Mouse (Mus musculus) forebrain, embryonic 12.5 days (tissue): Measurements from ENCODE around the gene Megf9. TPM values are rescaled to one million over a fixed set of nuclear protein-coding genes. Genes with fewer than 3 reads are reported as not detected.

ENCODE experiments used
- ATAC-seq: fragments of 200-750 bp; cut with Nextera tagmentation; 2 replicates; pipeline ENCODE4 v1.8.0; 2017; ENCODE audit warnings: moderate TSS enrichment; ENCODE audit not compliant: low FRiP score
- H3K27ac ChIP-seq: fragments of 300-500 bp; sonication (generic); 2 replicates; pipeline ENCODE4 v1.5.1; 2016; ENCODE audit warnings: mild to moderate bottlenecking
- H3K27me3 ChIP-seq: fragments of 300-500 bp; sonication (generic); 2 replicates; pipeline ENCODE4 v1.6.1; 2016; ENCODE audit warnings: mild to moderate bottlenecking
- H3K36me3 ChIP-seq: fragments of 300-500 bp; sonication (generic); replicated peaks from 2 replicates; pipeline ENCODE4 v1.6.1; 2016; ENCODE audit warnings: mild to moderate bottlenecking
- H3K4me1 ChIP-seq: fragments of 300-500 bp; sonication (generic); 2 replicates; pipeline ENCODE4 v1.6.1; 2016
- H3K4me2 ChIP-seq: fragments of 300-500 bp; sonication (generic); 2 replicates; pipeline ENCODE4 v1.6.1; 2016; ENCODE audit warnings: mild to moderate bottlenecking, moderate library complexity
- H3K4me3 ChIP-seq: fragments of 300-500 bp; sonication (generic); replicated peaks from 2 replicates; pipeline ENCODE4 v1.5.1; 2016; ENCODE audit warnings: mild to moderate bottlenecking
- H3K9ac ChIP-seq: fragments of 300-500 bp; sonication (generic); 2 replicates; pipeline ENCODE4 v1.6.1; 2016; ENCODE audit warnings: mild to moderate bottlenecking
- H3K9me3 ChIP-seq: fragments of 300-500 bp; sonication (generic); 2 replicates; pipeline ENCODE4 v1.6.1; 2016
- WGBS: fragments of 180-500 bp; shearing (Covaris S2); methylation state at CpG from one replicate; pipeline ENCODE4 v1.1.7; 2016; 5-methylcytosine and 5-hydroxymethylcytosine counted together
- polyA plus RNA-seq: library from polyadenylated mRNA; unstranded; fragments of >200 nt; fragmentation: Nextera tagmentation; extraction: Ambion mirVana; gene quantifications from 2 replicates; pipeline ENCODE4 v1.2.1, GENCODE M21; 2016

Megf9 gene
- polyA plus RNA-seq, 1 experiment from 2014 or later, result 33.6 TPM

DNA sequence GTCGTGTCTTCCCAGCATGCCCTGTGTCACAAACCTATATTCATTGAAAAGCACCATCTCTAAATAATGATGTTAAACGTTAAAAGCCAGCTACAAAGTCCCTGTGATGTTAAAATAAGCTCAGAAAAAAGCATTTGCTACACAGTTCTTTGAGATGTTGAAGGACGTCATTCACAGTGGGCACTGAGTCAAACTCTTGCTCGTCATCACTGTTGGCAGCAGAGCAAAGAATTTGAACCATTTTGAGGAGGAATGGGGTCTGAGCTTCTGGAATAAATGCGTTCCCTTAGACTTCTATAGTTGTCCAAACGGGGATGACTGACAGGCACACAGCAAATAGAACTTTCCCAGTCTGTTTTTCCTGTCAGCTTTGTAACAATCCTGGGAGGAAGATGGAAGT is 5.9 kb upstream of the Megf9 start:
- no peak overlapping the region for H3K4me2 ChIP-seq
- H3K36me3 ChIP-seq, result no peaks in the 10 kb centered on the region
- H3K4me3 ChIP-seq, result no peak overlapping the region
- H3K9ac ChIP-seq, result no peak overlapping the region
- H3K27ac ChIP-seq, result no peak overlapping the region
- ATAC-seq, result no peak
- peaks cover 12% of the 10 kb centered on the region for H3K4me1 ChIP-seq
- WGBS, result 73% methylated on average over 6 of the region's 6 CpGs
- no peaks in the 10 kb centered on the region for H3K27me3 ChIP-seq
- no peaks in the 10 kb centered on the region for H3K9me3 ChIP-seq

DNA sequence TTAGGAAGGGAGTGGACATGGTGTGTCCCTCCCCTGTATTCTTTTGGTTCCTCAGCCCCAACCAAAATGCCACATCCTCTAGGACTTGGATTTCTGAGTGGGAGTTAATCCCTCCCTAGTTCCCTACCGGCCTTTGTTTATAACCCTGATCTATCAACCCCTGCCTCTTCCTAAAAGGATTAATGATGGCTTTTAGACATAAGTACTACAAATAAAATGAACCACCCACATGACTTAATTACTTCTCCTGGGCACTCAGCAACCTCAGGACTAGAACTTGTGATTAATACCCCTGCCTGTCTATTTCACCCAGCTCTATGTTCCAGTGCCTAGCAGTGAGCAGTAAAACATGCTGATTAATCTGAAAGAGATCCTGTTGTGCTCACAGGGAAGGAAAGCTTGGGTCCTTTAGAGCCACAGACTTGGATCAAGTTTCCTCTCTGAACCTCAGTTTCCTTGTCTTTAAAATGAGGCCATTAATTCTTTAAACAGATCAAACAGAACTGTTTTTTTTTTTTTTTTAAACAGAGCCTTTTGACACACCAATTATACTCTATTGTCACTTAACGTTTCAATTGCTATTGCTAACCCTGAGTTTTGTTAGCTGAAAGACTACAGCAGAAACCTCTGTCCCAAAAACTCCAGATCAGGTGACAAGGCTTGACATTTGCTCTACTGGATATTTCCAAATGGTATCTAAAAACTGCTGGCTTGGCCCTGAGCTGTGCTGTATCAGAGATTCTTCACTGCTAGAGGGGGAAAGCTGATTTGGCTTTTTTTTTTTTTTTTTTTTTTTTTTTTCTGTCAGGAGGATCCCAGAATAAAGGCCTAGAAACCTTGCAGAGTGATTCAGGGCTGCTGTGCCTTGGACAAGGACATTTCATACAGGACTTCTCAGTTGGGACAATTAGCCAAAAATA is 2.1 kb upstream of the Megf9 start:
- 6% methylated on average over 2 of the region's 2 CpGs for WGBS
- H3K4me3 ChIP-seq, result no peak overlapping the region
- H3K27me3 ChIP-seq, result no peaks in the 10 kb centered on the region
- no peak overlapping the region for H3K9ac ChIP-seq
- H3K27ac ChIP-seq, result peak overlapping the region; percentile 42; the same call in 1 of the 2 replicates
- peak overlapping the region; percentile 82 for H3K4me2 ChIP-seq
- no peak for ATAC-seq
- H3K9me3 ChIP-seq, result no peaks in the 10 kb centered on the region
- H3K36me3 ChIP-seq, result no peaks in the 10 kb centered on the region
- H3K4me1 ChIP-seq, result peaks cover 30% of the 10 kb centered on the region

GRCm38 (mm10) chr4:70535711-70536311 is 1.0 kb upstream of the Megf9 start:
- peak overlapping the region; percentile 93 for H3K4me3 ChIP-seq
- peak; percentile 5; the same call in 1 of the 2 replicates for ATAC-seq
- H3K9ac ChIP-seq, result peak overlapping the region; percentile 92
- 18% methylated on average over 7 of the region's 7 CpGs for WGBS
- H3K4me2 ChIP-seq, result peak overlapping the region; percentile 82
- peaks cover 38% of the 10 kb centered on the region for H3K4me1 ChIP-seq
- no peaks in the 10 kb centered on the region for H3K36me3 ChIP-seq
- H3K27me3 ChIP-seq, result no peaks in the 10 kb centered on the region
- peak overlapping the region; percentile 99 for H3K27ac ChIP-seq
- H3K9me3 ChIP-seq, result no peaks in the 10 kb centered on the region

DNA sequence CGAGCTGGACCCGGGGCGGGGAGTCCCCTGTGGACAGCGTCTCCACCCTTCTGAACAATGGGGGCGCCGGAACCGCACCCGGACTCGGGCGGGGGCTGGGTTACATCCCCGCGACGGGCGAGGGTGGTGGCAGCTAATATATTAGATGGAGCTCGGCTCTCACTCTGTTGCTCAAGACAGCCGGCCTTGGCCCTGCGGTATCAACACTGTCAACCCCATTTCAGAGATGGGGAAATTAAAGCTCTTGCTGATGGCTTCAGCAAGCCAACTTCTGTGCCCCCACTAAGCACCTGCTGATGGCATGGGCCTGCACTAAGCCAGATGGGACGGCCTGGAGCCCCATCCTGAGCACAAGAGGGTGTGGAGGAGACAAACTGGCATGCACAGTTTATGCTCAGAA is 494 bp upstream of the Megf9 start:
- Histone ChIP-seq H3K9ac (peak overlapping the region; percentile 92), H3K4me3 (peak overlapping the region; percentile 93), H3K27ac (peak overlapping the region; percentile 99), H3K9me3 (no peaks in the 10 kb centered on the region), H3K4me2 (peak overlapping the region; percentile 82), H3K27me3 (no peaks in the 10 kb centered on the region), H3K4me1 (peaks cover 41% of the 10 kb centered on the region), H3K36me3 (no peaks in the 10 kb centered on the region)
- peak; percentile 78 for ATAC-seq
- 2% methylated on average over 18 of the region's 18 CpGs for WGBS

GRCm38 (mm10) chr4:70534078-70534890 is 511 bp downstream of the Megf9 start:
- Histone ChIP-seq H3K27me3 (no peaks in the 10 kb centered on the region), H3K36me3 (0 out of 2 replicates have a peak, but pooled peaks cover 1% of the 10 kb centered on the region), H3K4me1 (peaks cover 49% of the 10 kb centered on the region), H3K4me2 (peak overlapping the region; percentile 82), H3K4me3 (peak overlapping the region; percentile 93), H3K9me3 (no peaks in the 10 kb centered on the region), H3K9ac (peak overlapping the region; percentile 92), H3K27ac (peak overlapping the region; percentile 99)
- peak; percentile 59 for ATAC-seq
- under 1% methylated on average over 56 of the region's 66 CpGs for WGBS

DNA sequence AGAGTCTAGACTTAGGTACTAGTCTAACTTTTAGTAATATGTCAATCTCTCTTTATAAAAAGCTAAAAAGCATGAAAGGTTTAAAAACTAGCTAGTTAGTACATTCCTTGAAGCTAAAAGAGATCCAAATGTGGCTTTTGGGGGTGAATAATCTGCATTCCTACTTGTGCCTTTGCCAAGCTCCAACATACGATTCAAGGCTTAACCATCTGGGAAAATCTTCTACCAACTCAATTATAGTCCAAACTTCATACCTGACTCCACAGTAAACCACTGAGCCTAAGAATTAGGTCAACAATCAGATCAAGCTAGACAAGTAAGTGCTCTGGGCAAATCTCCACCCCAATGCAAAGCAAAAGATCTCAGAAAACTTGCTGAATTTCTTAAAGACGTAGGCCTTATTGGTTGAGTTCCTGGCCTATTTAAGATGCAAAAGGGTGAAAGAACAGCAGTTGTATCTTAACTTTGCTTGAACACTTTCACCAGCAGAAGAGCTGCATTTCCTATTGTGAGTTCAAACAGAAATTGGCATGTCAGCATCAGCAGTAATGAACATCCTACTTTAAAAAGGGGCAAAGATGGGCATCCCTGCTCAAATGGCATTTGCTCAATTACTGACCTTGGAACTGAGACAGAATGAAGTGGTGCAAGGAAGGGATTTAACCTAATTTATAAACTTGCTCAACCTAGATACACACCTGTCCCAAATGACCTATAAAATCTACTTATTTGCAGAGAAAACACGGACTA is 1.6 kb downstream of the Megf9 start:
- ATAC-seq, result no peak
- peak overlapping the region; percentile 82 for H3K4me2 ChIP-seq
- no peak overlapping the region for H3K27ac ChIP-seq
- peaks cover 7% of the 10 kb centered on the region; the same call in 1 of the 2 replicates for H3K36me3 ChIP-seq
- no peaks in the 10 kb centered on the region for H3K9me3 ChIP-seq
- H3K4me3 ChIP-seq, result peak overlapping the region; percentile 93
- H3K27me3 ChIP-seq, result no peaks in the 10 kb centered on the region
- WGBS, result 43% methylated on average over 3 of the region's 3 CpGs
- peak overlapping the region; percentile 92 for H3K9ac ChIP-seq
- peaks cover 57% of the 10 kb centered on the region for H3K4me1 ChIP-seq

GRCm38 (mm10) chr4:70531021-70531420 is 3.8 kb downstream of the Megf9 start:
- no peak overlapping the region for H3K9ac ChIP-seq
- no peaks in the 10 kb centered on the region for H3K27me3 ChIP-seq
- H3K9me3 ChIP-seq, result no peaks in the 10 kb centered on the region
- H3K4me1 ChIP-seq, result peaks cover 50% of the 10 kb centered on the region
- H3K4me3 ChIP-seq, result no peak overlapping the region
- 90% methylated on average over 1 of the region's 1 CpGs for WGBS
- peak overlapping the region; percentile 35 for H3K4me2 ChIP-seq
- no peak for ATAC-seq
- H3K27ac ChIP-seq, result no peak overlapping the region
- peaks cover 7% of the 10 kb centered on the region; the same call in 1 of the 2 replicates for H3K36me3 ChIP-seq

GRCm38 (mm10) chr4:70528622-70529021 is 6.2 kb downstream of the Megf9 start:
- Histone ChIP-seq H3K36me3 (peaks cover 7% of the 10 kb centered on the region; the same call in 1 of the 2 replicates), H3K4me2 (no peak overlapping the region), H3K27ac (no peak overlapping the region), H3K4me1 (peaks cover 41% of the 10 kb centered on the region), H3K4me3 (no peak overlapping the region), H3K9ac (no peak overlapping the region), H3K27me3 (no peaks in the 10 kb centered on the region), H3K9me3 (no peaks in the 10 kb centered on the region)
- no peak for ATAC-seq
- 88% methylated on average over 3 of the region's 3 CpGs for WGBS

- no peak overlapping the region for H3K27ac ChIP-seq
- no peak overlapping the region for H3K4me3 ChIP-seq
- H3K36me3 ChIP-seq, result no peaks in the 10 kb centered on the region
- H3K9me3 ChIP-seq, result no peaks in the 10 kb centered on the region
- peaks cover 6% of the 10 kb centered on the region for H3K4me1 ChIP-seq
- H3K27me3 ChIP-seq, result no peaks in the 10 kb centered on the region
- no peak for ATAC-seq
- H3K9ac ChIP-seq, result no peak overlapping the region
- WGBS, result 79% methylated on average over 2 of the region's 2 CpGs
- no peak overlapping the region for H3K4me2 ChIP-seq
Measured at GRCm38 (mm10) chr4:70523346-70523745, 11.4 kb downstream of the Megf9 start.

GRCm38 (mm10) chr4:70521506-70522292 is 13.1 kb downstream of the Megf9 start:
- Histone ChIP-seq H3K27me3 (no peaks in the 10 kb centered on the region), H3K36me3 (no peaks in the 10 kb centered on the region), H3K27ac (no peak overlapping the region), H3K4me1 (peaks cover 3% of the 10 kb centered on the region; the same call in 1 of the 2 replicates), H3K4me2 (no peak overlapping the region), H3K4me3 (no peak overlapping the region), H3K9ac (no peak overlapping the region), H3K9me3 (no peaks in the 10 kb centered on the region)
- WGBS, result 82% methylated on average over 1 of the region's 1 CpGs
- peak; percentile 9; the same call in 1 of the 2 replicates for ATAC-seq

DNA sequence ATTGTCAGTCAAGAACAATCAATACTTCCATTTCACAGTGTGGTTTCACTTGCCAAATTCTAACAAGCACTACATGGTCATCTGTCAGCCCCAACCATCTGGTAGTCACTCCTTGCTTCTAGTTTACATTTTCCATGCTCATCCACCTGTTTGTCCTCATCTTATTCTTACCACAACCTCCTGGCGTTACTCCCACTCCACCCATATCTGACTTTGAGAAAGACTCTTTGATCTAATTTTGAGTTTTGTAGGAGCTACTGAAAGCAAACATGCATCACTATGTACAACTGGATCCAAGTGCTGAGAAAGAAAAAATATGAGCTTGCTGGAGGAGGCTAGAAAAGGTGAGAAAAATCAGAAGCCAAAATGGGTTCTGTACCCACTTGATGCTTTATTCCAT is 17.1 kb downstream of the Megf9 start:
- no peak overlapping the region for H3K9ac ChIP-seq
- H3K4me1 ChIP-seq, result peaks cover 3% of the 10 kb centered on the region; the same call in 1 of the 2 replicates
- H3K4me3 ChIP-seq, result no peak overlapping the region
- no peaks in the 10 kb centered on the region for H3K9me3 ChIP-seq
- H3K27ac ChIP-seq, result no peak overlapping the region
- WGBS, result 90% methylated on average over 1 of the region's 1 CpGs
- no peak for ATAC-seq
- H3K4me2 ChIP-seq, result no peak overlapping the region
- no peaks in the 10 kb centered on the region for H3K36me3 ChIP-seq
- no peaks in the 10 kb centered on the region for H3K27me3 ChIP-seq
